Mouse (Mus musculus): ENCODE measurements around the gene Tmed1. TPM values are rescaled to one million over a fixed set of nuclear protein-coding genes. Genes with fewer than 3 reads are reported as not detected.

The Tmed1 gene
- polyA plus RNA-seq, 1 experiment from 2014 or later, result 48.0 TPM

DNA sequence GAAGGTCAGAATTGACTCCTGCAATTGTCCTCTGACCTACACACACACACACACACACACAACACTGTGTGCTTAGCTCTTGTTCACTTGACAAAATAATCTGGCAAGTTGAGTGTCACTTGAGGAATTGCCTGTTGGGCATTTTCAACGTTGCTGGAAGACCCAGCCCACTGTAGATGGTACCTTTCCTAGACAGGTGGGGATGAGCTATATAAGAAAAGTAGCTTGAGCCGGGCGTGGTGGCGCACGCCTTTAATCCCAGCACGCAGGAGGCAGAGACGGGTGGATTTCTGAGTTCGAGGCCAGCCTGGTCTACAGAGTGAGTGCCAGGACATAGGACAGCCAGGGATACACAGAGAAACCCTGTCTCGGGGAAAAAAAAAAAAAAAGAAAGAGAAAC lies 1.0 kb upstream of the Tmed1 start:
- H3K9ac ChIP-seq (replicated peaks; ENCODE audit: low read length), result peak overlapping the region; percentile 72
- peaks cover 11% of the 10 kb centered on the region for H3K4me1 ChIP-seq (ENCODE audit: control insufficient read depth, insufficient read depth, low read length)
- H3K27ac ChIP-seq (replicated peaks; ENCODE audit: low read depth, low read length), result peak overlapping the region; percentile 92; the same call in 1 of the 2 replicates
- peak overlapping the region; percentile 56 for H3K4me2 ChIP-seq (ENCODE audit: low read length)
- H3K27me3 ChIP-seq (ENCODE audit: control insufficient read depth, insufficient read depth, low read length), result no peaks in the 10 kb centered on the region
- ATAC-seq (ENCODE audit: low FRiP score, low TSS enrichment) (no peak), DNase-seq (no peak)
- peak overlapping the region; percentile 72 for H3K4me3 ChIP-seq (replicated peaks; ENCODE audit: low read depth, low read length)
- peaks cover 30% of the 10 kb centered on the region for H3K36me3 ChIP-seq (ENCODE audit: control insufficient read depth, insufficient read depth, low read length)
- H3K9me3 ChIP-seq (ENCODE audit: control insufficient read depth, low read length), result no peaks in the 10 kb centered on the region
- 77% methylated on average over 9 of the region's 9 CpGs for WGBS

- no peak for DNase-seq
- no peaks in the 10 kb centered on the region for H3K27me3 ChIP-seq (ENCODE audit: control insufficient read depth, insufficient read depth, low read length)
- peaks cover 34% of the 10 kb centered on the region for H3K36me3 ChIP-seq (ENCODE audit: control insufficient read depth, insufficient read depth, low read length)
- ATAC-seq (ENCODE audit: low FRiP score, low TSS enrichment), result no peak; the same call in 1 of the 2 replicates
- peak overlapping the region; percentile 72 for H3K9ac ChIP-seq (replicated peaks; ENCODE audit: low read length)
- H3K4me1 ChIP-seq (ENCODE audit: control insufficient read depth, insufficient read depth, low read length), result peaks cover 11% of the 10 kb centered on the region
- no peaks in the 10 kb centered on the region for H3K9me3 ChIP-seq (ENCODE audit: control insufficient read depth, low read length)
- H3K4me3 ChIP-seq (replicated peaks; ENCODE audit: low read depth, low read length), result peak overlapping the region; percentile 72
- 6% methylated on average over 7 of the region's 7 CpGs for WGBS
- peak overlapping the region; percentile 56 for H3K4me2 ChIP-seq (ENCODE audit: low read length)
- peak overlapping the region; percentile 92 for H3K27ac ChIP-seq (replicated peaks; ENCODE audit: low read depth, low read length)
These were observed 600 bp upstream of the Tmed1 start for GRCm38 (mm10) chr9:21510689-21511015.

GRCm38 (mm10) chr9:21508871-21509404 lies 1.1 kb downstream of the Tmed1 start:
- Histone ChIP-seq H3K27ac (replicated peaks; ENCODE audit: low read depth, low read length) (no peak overlapping the region), H3K9me3 (ENCODE audit: control insufficient read depth, low read length) (no peaks in the 10 kb centered on the region), H3K4me2 (ENCODE audit: low read length) (peak overlapping the region; percentile 56), H3K4me1 (ENCODE audit: control insufficient read depth, insufficient read depth, low read length) (peaks cover 11% of the 10 kb centered on the region), H3K36me3 (ENCODE audit: control insufficient read depth, insufficient read depth, low read length) (peaks cover 51% of the 10 kb centered on the region), H3K27me3 (ENCODE audit: control insufficient read depth, insufficient read depth, low read length) (no peaks in the 10 kb centered on the region), H3K4me3 (replicated peaks; ENCODE audit: low read depth, low read length) (peak overlapping the region; percentile 72), H3K9ac (replicated peaks; ENCODE audit: low read length) (peak overlapping the region; percentile 72)
- 84% methylated on average over 7 of the region's 7 CpGs for WGBS
- ATAC-seq (ENCODE audit: low FRiP score, low TSS enrichment) (no peak), DNase-seq (no peak)

DNA sequence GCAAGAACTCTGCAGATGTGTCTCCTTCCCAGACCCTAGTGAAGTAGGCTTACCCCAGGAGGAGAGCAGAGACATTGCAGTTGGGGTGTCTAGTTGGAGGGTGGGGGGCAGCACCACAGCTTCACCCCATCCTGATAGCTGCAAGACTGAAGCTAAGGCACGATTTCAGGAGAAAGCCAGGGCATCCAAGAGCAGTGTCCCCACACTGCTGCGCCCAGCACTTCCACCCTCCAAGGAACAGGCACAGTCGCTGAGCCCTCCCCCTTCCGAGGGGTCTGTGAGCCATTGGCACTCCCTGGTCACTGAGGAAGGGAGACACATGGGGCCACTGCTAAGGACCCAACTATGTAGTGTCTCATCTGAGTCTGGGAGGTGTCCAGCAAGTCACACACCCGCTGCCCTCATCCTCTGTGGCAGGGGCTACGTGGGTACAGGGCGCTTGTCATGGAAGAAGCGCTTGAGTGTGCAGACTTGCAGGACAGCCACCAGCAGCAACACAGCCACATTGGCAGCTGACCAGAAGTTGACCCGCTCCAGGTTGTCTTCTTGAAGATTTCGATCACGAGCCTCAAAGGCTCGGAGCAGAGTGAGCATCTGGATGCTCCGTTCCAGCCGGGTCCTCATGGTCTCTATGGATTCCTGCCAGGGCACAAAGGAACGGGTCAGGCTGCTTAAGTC lies 2.2 kb downstream of the Tmed1 start:
- Histone ChIP-seq H3K36me3 (ENCODE audit: control insufficient read depth, insufficient read depth, low read length) (peaks cover 57% of the 10 kb centered on the region), H3K9ac (replicated peaks; ENCODE audit: low read length) (no peak overlapping the region), H3K4me2 (ENCODE audit: low read length) (no peak overlapping the region), H3K9me3 (ENCODE audit: control insufficient read depth, low read length) (no peaks in the 10 kb centered on the region), H3K27ac (replicated peaks; ENCODE audit: low read depth, low read length) (no peak overlapping the region), H3K27me3 (ENCODE audit: control insufficient read depth, insufficient read depth, low read length) (no peaks in the 10 kb centered on the region), H3K4me1 (ENCODE audit: control insufficient read depth, insufficient read depth, low read length) (peaks cover 11% of the 10 kb centered on the region), H3K4me3 (replicated peaks; ENCODE audit: low read depth, low read length) (no peak overlapping the region)
- no peak for ATAC-seq (ENCODE audit: low FRiP score, low TSS enrichment)
- WGBS, result 94% methylated on average over 15 of the region's 15 CpGs
- no peak for DNase-seq

- peaks cover 8% of the 10 kb centered on the region for H3K4me1 ChIP-seq (ENCODE audit: control insufficient read depth, insufficient read depth, low read length)
- H3K27ac ChIP-seq (replicated peaks; ENCODE audit: low read depth, low read length), result no peak overlapping the region
- peaks cover 59% of the 10 kb centered on the region for H3K36me3 ChIP-seq (ENCODE audit: control insufficient read depth, insufficient read depth, low read length)
- H3K9me3 ChIP-seq (ENCODE audit: control insufficient read depth, low read length), result no peaks in the 10 kb centered on the region
- no peak overlapping the region for H3K4me3 ChIP-seq (replicated peaks; ENCODE audit: low read depth, low read length)
- H3K4me2 ChIP-seq (ENCODE audit: low read length), result no peak overlapping the region
- no peak overlapping the region for H3K9ac ChIP-seq (replicated peaks; ENCODE audit: low read length)
- H3K27me3 ChIP-seq (ENCODE audit: control insufficient read depth, insufficient read depth, low read length), result no peaks in the 10 kb centered on the region
- DNase-seq, result no peak
- no peak for ATAC-seq (ENCODE audit: low FRiP score, low TSS enrichment)
These were observed 4.3 kb downstream of the Tmed1 start for GRCm38 (mm10) chr9:21505767-21506166.

GRCm38 (mm10) chr9:21503352-21503751 lies 6.7 kb downstream of the Tmed1 start:
- WGBS, result 96% methylated on average over 8 of the region's 8 CpGs
- Histone ChIP-seq H3K4me3 (replicated peaks; ENCODE audit: low read depth, low read length) (no peak overlapping the region), H3K9me3 (ENCODE audit: control insufficient read depth, low read length) (no peaks in the 10 kb centered on the region), H3K27me3 (ENCODE audit: control insufficient read depth, insufficient read depth, low read length) (no peaks in the 10 kb centered on the region), H3K36me3 (ENCODE audit: control insufficient read depth, insufficient read depth, low read length) (peaks cover 66% of the 10 kb centered on the region), H3K4me1 (ENCODE audit: control insufficient read depth, insufficient read depth, low read length) (no peaks in the 10 kb centered on the region), H3K9ac (replicated peaks; ENCODE audit: low read length) (no peak overlapping the region), H3K4me2 (ENCODE audit: low read length) (no peak overlapping the region), H3K27ac (replicated peaks; ENCODE audit: low read depth, low read length) (no peak overlapping the region)
- ATAC-seq (ENCODE audit: low FRiP score, low TSS enrichment), result no peak
- DNase-seq, result no peak

DNA sequence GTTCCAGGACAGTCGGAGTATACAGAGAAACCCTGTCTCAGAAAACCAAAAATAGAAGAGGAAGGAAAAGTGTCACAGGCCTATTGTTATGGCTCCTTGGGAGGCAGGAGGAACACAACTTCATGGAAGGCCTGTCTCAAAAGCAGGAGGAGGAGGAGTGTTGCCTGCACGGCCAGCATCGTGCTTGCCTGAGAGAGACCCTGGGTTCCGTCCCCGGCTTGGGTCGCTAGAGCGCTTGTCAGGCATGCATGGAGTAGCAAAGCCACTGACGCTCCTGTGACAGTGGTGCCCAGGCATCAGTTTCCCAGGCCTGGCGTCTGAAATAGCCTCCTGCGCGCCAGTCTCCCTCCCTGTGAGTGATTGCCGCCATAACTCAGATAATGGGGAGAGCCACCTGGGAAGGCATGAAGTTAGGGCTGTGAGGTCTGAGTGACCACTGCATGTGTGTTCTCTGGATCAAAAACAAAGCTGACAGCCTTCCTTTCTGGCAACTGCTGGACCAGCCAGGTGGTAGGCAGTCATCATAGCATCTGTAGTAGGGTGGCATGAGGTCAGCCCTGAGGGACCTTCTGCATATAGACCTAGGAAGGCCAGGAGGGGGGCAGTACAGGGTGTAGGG lies 11.7 kb downstream of the Tmed1 start:
- WGBS, result 89% methylated on average over 12 of the region's 12 CpGs
- no peaks in the 10 kb centered on the region for H3K27me3 ChIP-seq (ENCODE audit: control insufficient read depth, insufficient read depth, low read length)
- no peak overlapping the region for H3K9ac ChIP-seq (replicated peaks; ENCODE audit: low read length)
- no peak overlapping the region for H3K4me3 ChIP-seq (replicated peaks; ENCODE audit: low read depth, low read length)
- ATAC-seq (ENCODE audit: low FRiP score, low TSS enrichment) (no peak), DNase-seq (no peak)
- no peaks in the 10 kb centered on the region for H3K4me1 ChIP-seq (ENCODE audit: control insufficient read depth, insufficient read depth, low read length)
- peaks cover 31% of the 10 kb centered on the region for H3K36me3 ChIP-seq (ENCODE audit: control insufficient read depth, insufficient read depth, low read length)
- H3K9me3 ChIP-seq (ENCODE audit: control insufficient read depth, low read length), result no peaks in the 10 kb centered on the region
- no peak overlapping the region for H3K4me2 ChIP-seq (ENCODE audit: low read length)
- no peak overlapping the region for H3K27ac ChIP-seq (replicated peaks; ENCODE audit: low read depth, low read length)

GRCm38 (mm10) chr9:21497664-21498063 lies 12.4 kb downstream of the Tmed1 start:
- Histone ChIP-seq H3K4me3 (replicated peaks; ENCODE audit: low read depth, low read length) (no peak overlapping the region), H3K4me1 (ENCODE audit: control insufficient read depth, insufficient read depth, low read length) (no peaks in the 10 kb centered on the region), H3K4me2 (ENCODE audit: low read length) (no peak overlapping the region), H3K27ac (replicated peaks; ENCODE audit: low read depth, low read length) (no peak overlapping the region), H3K9me3 (ENCODE audit: control insufficient read depth, low read length) (no peaks in the 10 kb centered on the region), H3K27me3 (ENCODE audit: control insufficient read depth, insufficient read depth, low read length) (no peaks in the 10 kb centered on the region), H3K36me3 (ENCODE audit: control insufficient read depth, insufficient read depth, low read length) (peaks cover 25% of the 10 kb centered on the region), H3K9ac (replicated peaks; ENCODE audit: low read length) (no peak overlapping the region)
- DNase-seq (no peak), ATAC-seq (ENCODE audit: low FRiP score, low TSS enrichment) (no peak)
- WGBS, result 93% methylated on average over 2 of the region's 2 CpGs

DNA sequence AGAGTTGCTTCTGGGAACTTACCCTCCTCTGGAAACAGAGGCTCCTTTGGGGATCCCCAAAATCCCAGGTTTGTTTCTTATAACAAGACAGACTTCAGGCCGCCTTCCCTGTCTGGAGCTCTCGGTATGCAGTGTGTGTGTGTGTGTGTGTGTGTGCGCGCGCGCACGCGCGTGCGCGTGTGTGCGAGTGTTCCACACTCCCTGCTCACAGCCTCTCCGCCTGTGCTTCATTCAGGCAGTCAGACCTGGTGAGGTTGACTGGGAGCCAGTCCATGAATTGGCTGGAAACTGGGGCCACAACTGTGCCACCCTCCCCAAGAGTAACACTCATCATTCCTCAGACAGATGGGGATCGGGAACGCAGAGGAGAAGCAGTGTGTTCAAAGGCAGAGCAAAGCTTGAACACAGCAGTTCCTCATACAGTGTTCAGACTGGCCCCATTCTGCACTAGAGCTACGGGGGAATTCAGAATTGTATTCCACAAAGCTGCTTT lies 13.0 kb downstream of the Tmed1 start:
- DNase-seq, result no peak
- no peaks in the 10 kb centered on the region for H3K4me1 ChIP-seq (ENCODE audit: control insufficient read depth, insufficient read depth, low read length)
- no peak overlapping the region for H3K27ac ChIP-seq (replicated peaks; ENCODE audit: low read depth, low read length)
- H3K4me2 ChIP-seq (ENCODE audit: low read length), result no peak overlapping the region
- peaks cover 25% of the 10 kb centered on the region for H3K36me3 ChIP-seq (ENCODE audit: control insufficient read depth, insufficient read depth, low read length)
- H3K9me3 ChIP-seq (ENCODE audit: control insufficient read depth, low read length), result no peaks in the 10 kb centered on the region
- WGBS, result 95% methylated on average over 16 of the region's 16 CpGs
- no peak for ATAC-seq (ENCODE audit: low FRiP score, low TSS enrichment)
- H3K9ac ChIP-seq (replicated peaks; ENCODE audit: low read length), result no peak overlapping the region
- no peaks in the 10 kb centered on the region for H3K27me3 ChIP-seq (ENCODE audit: control insufficient read depth, insufficient read depth, low read length)
- no peak overlapping the region for H3K4me3 ChIP-seq (replicated peaks; ENCODE audit: low read depth, low read length)
